Mouse (Mus musculus) lung, adult 2 months (tissue): ENCODE measurements around the gene Gm26602. TPM values are rescaled to one million over a fixed set of nuclear protein-coding genes. Genes with fewer than 3 reads are reported as not detected.

ENCODE experiments used
- DNase-seq: peaks from one replicate; pipeline ENCODE4 v3.0.0; 2022
- H3K4me1 ChIP-seq: fragments of 200-500 bp; 2 replicates; pipeline ENCODE4 v1.6.1; 2011; ENCODE audit warnings: low read length; ENCODE audit not compliant: control insufficient read depth, insufficient read depth
- H3K4me3 ChIP-seq: fragments of 200-500 bp; replicated peaks from 2 replicates; pipeline ENCODE3; 2011; ENCODE audit warnings: low read depth, mild to moderate bottlenecking, control low read depth, low read length; ENCODE audit errors: extremely low read depth
- CTCF ChIP-seq: fragments of 200-500 bp; IDR thresholded peaks from 2 replicates; pipeline ENCODE4 v1.5.1; 2011; ENCODE audit warnings: mild to moderate bottlenecking, low read length, control low read depth; ENCODE audit not compliant: insufficient read depth
- POLR2A ChIP-seq: fragments of 200-500 bp; IDR thresholded peaks from 2 replicates; pipeline ENCODE4 v1.6.1; 2011; ENCODE audit warnings: low read depth, mild to moderate bottlenecking, control low read depth, low read length, borderline replicate concordance; ENCODE audit errors: extremely low read depth
- WGBS: fragments of 180-500 bp; shearing (Covaris S2); methylation state at CpG from one replicate; pipeline ENCODE4 v1.1.7; 2018; 5-methylcytosine and 5-hydroxymethylcytosine counted together
- polyA plus RNA-seq: library from polyadenylated mRNA; depleted of rRNA; stranded (reverse); fragments of >200 nt; gene quantifications from 2 replicates; pipeline ENCODE4 v1.2.3, GENCODE M21; 2012

The Gm26602 gene
- polyA plus RNA-seq, 1 experiment: not detected

DNA sequence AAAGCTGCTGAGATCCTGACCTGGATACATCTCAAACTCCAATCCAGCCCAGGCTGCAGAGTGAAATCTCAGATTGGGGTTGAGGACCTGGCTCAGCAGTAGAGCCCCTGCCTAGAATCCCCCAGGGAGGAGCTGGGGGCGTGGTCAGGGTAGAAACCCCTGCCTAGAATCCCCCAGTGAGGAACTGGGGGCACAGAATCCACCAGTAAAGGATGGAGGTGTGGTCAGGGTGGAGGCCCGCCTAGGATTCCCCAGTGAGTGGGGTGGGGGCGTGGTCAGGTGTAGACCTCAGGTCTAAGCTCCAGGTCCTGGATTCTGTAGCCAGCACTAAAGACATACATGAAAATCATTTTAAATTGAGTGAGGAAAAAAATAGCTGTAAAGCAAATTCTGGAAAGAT is 37.8 kb upstream of the Gm26602 start:
- no peak overlapping the region for H3K4me3 ChIP-seq
- WGBS: 61% methylated on average over 3 of the region's 3 CpGs
- TF ChIP-seq CTCF (no peak), POLR2A (no peak)

DNA sequence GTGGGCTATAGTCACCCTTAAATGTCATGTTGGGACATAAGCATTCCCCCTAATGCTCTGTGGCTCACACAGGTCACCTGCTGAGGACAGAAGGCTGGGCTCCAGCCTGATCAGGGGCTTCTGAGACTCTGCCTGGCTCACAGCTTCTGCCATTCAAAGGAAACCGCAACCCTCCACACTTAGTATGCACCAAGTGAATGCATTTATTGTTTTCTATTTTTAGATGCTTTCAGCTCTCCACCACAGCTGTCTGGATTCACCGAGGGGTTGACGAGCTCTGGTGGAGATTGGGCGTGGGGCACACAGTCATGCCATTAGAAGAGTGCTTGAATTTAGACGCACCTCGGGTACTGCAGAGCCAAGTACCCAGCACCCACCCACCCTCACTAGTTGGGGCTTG is 37.3 kb upstream of the Gm26602 start:
- 24% methylated on average over 6 of the region's 6 CpGs for WGBS
- TF ChIP-seq POLR2A (no peak), CTCF (no peak)
- Histone ChIP-seq H3K4me3 (no peak overlapping the region), H3K4me1 (peaks cover 7% of the 10 kb centered on the region)
- no peak for DNase-seq

More for the DNA sequence above, 37.8 kb upstream of the Gm26602 start:
- DNase-seq: no peak
- peaks cover 5% of the 10 kb centered on the region for H3K4me1 ChIP-seq

DNA sequence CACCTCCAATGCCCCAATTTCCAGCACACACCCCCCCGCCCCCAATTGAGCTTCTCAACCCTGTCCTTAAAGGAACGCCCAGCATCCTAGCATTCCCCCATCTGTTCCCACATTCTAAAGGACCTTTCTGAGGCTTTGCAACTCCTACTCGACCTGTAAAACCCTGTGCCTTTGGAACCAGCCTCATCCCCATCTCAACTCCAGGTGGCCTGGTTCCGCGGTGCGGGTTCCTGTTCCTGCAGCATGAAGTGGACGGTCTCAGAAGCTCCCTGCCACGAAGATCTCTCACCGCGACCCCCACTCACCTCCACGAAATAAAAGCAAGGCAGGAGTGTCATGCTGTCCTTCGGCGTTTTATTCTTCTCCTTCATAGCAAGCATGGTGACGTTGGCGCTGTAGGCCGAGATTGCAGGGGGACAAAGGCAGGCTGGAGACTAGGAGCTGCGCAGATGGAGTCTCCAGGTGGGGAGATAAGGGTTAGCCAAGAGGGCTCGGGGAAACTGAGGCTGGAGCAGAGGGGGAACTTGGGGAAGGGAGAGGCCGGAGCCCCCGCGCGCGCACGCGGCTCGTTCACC is 36.9 kb upstream of the Gm26602 start:
- no peak for DNase-seq
- Histone ChIP-seq H3K4me3 (peak overlapping the region; percentile 33), H3K4me1 (peaks cover 7% of the 10 kb centered on the region)
- TF ChIP-seq CTCF: no peak
- no peak for TF ChIP-seq POLR2A
- WGBS: 3% methylated on average over 26 of the region's 26 CpGs

DNA sequence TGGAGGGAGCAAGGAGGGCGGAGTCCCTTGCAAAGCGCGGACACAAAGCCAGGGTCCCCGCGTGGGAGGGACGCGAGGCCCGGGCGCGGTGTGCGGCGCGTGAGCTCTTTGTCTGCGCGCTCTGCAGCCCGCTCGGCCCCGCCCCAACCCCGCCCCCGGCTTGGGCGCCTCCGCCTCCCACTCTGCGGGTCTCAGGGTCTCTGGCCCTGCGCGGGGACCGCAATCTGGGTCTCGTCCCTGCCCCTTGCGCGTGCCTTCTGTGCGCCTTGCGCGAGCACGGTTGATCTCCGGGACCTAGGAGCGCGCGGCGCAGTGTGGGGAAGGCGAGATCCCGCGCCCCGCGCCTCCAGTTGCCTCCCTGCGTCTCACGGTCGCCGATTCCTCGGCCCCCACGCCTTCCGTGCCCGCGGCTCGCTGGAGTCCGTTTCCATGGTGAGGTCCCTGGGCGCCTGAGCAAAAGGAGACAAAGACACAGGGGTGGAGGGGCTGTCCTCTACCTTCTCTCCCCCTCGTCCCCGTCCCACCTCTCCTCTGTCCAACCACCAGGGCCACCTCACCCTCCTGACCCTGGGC is 36.3 kb upstream of the Gm26602 start, which contains the start of the genes Prtn3 and Plppr3:
Gene Prtn3 (plus strand): TSS at position 187 of the 573 bp plus-strand sequence.
Gene Plppr3 (minus strand): TSS at position 345 of the 573 bp plus-strand sequence.
- peak within 1 kb of the TSS; percentile 57 for H3K4me3 ChIP-seq
- WGBS: 2% methylated on average over 57 of the region's 57 CpGs
- TF ChIP-seq POLR2A: no peak
- DNase-seq: no peak
- H3K4me1 ChIP-seq: peaks cover 7% of the 10 kb centered on the region

DNA sequence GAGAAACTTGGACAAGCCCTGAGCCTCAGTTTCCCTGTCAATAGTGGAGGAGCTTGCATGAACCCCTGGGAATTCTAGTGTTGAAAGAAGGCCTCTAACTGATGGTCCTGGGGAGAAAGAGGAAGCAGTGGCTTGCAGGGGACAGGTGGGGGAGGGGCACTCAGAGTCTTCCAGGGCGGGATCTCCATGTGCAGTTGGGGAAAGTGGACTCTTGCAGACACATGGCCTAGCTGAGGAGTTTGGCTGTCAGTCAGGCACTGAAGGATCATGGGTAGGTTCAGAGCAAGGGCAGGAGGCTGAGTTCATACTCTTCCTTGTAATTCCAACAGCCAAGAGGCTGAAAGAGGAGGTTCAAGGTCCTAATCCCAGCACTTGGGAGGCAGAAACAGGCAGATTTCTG is 33.5 kb upstream of the Gm26602 start:
- Histone ChIP-seq H3K4me1 (peaks cover 10% of the 10 kb centered on the region), H3K4me3 (no peak overlapping the region)
- TF ChIP-seq CTCF (no peak), POLR2A (no peak)
- no peak for DNase-seq
- 68% methylated on average over 1 of the region's 1 CpGs for WGBS

DNA sequence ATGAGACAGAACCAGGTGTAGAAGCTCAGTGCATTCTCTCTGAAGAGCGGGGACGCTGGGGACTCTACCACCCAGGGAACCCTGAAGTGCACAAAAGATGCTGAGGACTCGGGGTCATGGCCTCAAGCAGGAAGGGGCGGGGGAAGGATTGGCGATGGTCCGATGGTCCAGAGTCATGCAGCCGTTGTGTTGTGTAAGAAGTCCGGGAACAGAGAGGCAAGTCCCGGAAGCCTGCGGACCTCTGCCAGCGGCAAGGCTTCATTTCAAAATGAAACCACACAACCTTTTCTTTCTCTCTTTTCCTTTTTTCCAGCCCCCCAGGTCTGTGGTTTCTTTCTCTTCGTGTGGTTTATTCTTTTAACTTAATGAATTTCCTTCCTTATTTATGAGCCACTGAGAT is 32.9 kb upstream of the Gm26602 start:
- WGBS: 23% methylated on average over 12 of the region's 12 CpGs
- Histone ChIP-seq H3K4me3 (no peak overlapping the region), H3K4me1 (peaks cover 10% of the 10 kb centered on the region)
- TF ChIP-seq CTCF: no peak
- DNase-seq: no peak

DNA sequence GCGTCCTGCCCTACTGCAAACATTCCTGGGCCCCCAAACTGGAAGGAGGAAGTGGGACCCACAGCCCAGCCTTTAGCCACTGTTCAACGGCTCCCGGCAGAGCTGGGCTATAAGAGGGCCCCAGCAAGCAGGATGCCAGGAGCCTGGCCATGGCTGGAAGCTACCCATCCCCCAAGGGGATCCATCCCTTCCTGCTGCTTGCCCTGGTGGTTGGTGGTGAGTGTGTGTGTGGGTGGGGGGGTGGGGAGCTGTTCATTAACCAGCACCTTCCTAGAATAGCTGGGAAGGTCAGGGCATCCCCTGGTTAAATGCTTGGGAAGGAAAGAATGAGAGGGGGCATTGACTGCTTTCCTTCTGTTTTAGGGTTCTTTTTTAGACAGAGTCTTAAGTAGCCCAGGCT is 31.1 kb upstream of the Gm26602 start:
- no peak for DNase-seq
- peaks cover 11% of the 10 kb centered on the region for H3K4me1 ChIP-seq
- H3K4me3 ChIP-seq: no peak overlapping the region
- TF ChIP-seq CTCF: no peak
- WGBS: 53% methylated on average over 3 of the region's 3 CpGs

DNA sequence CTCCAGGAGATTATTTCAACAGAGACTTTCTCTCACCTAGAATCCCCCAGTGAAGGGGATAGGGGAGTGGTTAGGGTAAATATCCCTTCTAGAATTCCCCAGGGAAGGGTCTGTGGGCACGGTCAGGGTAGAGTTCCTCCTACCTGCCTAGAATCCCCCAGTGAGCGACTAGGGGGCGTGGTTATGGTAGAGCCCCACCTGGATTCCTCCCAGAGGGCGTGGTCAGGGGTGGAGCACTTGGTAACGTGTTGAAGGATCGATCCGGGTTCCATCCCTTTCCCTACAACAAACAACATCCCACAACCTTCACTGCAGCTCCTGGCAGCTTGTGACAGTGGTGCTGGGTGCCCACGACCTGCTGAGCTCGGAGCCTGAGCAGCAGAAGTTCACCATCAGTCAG is 29.9 kb upstream of the Gm26602 start:
- no peak overlapping the region for H3K4me3 ChIP-seq
- TF ChIP-seq POLR2A (no peak), CTCF (no peak)
- 29% methylated on average over 9 of the region's 9 CpGs for WGBS
- DNase-seq: no peak
- H3K4me1 ChIP-seq: peaks cover 10% of the 10 kb centered on the region

DNA sequence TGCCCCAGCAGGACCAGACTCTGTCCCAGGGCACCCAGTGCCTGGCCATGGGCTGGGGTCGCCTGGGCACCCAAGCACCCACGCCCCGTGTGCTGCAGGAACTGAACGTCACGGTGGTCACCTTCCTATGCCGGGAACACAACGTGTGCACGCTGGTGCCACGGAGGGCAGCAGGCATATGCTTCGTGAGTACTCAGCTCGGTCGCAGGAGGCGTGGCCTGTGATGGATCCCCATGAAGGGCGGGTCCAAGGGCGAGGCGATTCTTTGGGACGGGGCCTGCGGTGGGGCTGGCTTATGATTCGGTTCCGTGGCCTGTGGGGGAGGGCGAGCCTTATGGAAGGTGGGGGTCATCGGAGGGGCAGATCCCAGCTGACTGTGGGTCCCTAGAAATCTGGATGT is 28.7 kb upstream of the Gm26602 start:
- no peak overlapping the region for H3K4me3 ChIP-seq
- 14% methylated on average over 22 of the region's 22 CpGs for WGBS
- no peak for DNase-seq
- TF ChIP-seq CTCF: no peak
- TF ChIP-seq POLR2A: no peak
- peaks cover 10% of the 10 kb centered on the region for H3K4me1 ChIP-seq

DNA sequence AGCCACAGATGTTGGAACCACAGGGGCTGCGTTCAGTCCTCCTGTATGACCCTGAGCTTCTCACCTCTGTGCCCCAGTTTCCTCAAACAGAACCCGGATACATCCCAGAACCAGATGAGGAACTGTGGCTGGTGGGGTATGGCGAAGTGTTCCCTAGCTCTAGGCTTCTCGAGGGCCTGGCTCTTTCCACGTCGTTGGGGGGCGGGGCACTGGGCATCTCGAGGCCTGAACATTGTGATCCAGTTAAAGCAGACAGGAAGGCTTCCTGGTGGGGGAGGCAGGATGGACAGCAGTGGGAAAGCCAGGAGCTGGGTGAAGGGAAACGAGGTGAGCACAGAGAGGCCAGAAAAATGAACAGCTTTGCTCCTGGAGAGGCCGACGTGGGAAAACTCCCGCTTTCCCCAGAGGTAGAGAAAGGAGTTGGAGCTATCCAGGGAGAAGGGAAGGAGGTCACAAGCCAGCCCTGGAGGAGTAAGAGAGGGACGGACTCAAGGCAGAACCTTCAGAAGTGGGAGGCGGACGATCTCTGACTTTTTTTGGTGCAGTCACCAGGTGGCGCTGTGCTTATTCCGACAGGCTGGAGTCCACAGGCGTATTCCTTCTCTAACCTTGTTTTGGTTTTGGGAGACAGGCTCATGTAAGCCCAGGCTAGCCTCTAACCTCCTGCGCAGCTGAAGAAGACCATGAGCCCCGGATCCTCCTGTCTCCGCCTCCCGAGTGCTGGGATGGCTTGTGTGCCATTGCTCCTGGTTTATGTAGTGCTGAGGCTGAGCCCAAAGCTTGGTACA is 27.2 kb upstream of the Gm26602 start:
- Histone ChIP-seq H3K4me1 (peaks cover 5% of the 10 kb centered on the region; the same call in 1 of the 2 replicates), H3K4me3 (no peak overlapping the region)
- DNase-seq: peak; percentile 81
- no peak for TF ChIP-seq POLR2A
- TF ChIP-seq CTCF: peak; percentile 89
- 17% methylated on average over 22 of the region's 22 CpGs for WGBS
